Mouse (Mus musculus): ENCODE results near the gene Dcst1. TPM values are rescaled to one million over a fixed set of nuclear protein-coding genes. Genes with fewer than 3 reads are reported as not detected.

Gene Dcst1
- total and polyA plus RNA-seq, 2 experiments from 2014 or later = 0.29 to 0.50 TPM

- no peaks in the 10 kb centered on the region for H3K27me3 ChIP-seq (ENCODE audit: control insufficient read depth, insufficient read depth, low read length)
- peak overlapping the region; percentile 78 for H3K4me3 ChIP-seq (ENCODE audit: low read depth, low read length)
- H3K4me1 ChIP-seq (ENCODE audit: control insufficient read depth, insufficient read depth) = peaks cover 29% of the 10 kb centered on the region
- TF ChIP-seq CTCF (IDR thresholded peaks at IDR 0.05; ENCODE audit: low read depth) = no peak
- no peak for TF ChIP-seq EP300 (IDR thresholded peaks at IDR 0.05; ENCODE audit: low read depth)
- ATAC-seq (ENCODE audit: insufficient read depth, low read depth) = no peak
- H3K9ac ChIP-seq (replicated peaks; ENCODE audit: low read depth, low read length) = peak overlapping the region; percentile 67; the same call in 1 of the 2 replicates
- no peaks in the 10 kb centered on the region for H3K36me3 ChIP-seq (replicated peaks; ENCODE audit: control insufficient read depth, insufficient read depth, low read length)
- DNase-seq (ENCODE audit: low spot score) = no peak
- H3K27ac ChIP-seq (ENCODE audit: low read depth) = peak overlapping the region; percentile 95
- H3K4me2 ChIP-seq (ENCODE audit: low read depth, low read length) = peak overlapping the region; percentile 100
- whole genome bisulfite sequencing = 4% methylated on average over 10 of the region's 10 CpGs
- no peaks in the 10 kb centered on the region for H3K9me3 ChIP-seq (replicated peaks; ENCODE audit: control insufficient read depth, low read length)
Observed at GRCm38 (mm10) chr3:89395419-89395805, 30.4 kb upstream of the Dcst1 start.

GRCm38 (mm10) chr3:89394894-89395256 is 29.8 kb upstream of the Dcst1 start:
- peak overlapping the region; percentile 78 for H3K4me3 ChIP-seq (ENCODE audit: low read depth, low read length)
- no peaks in the 10 kb centered on the region for H3K27me3 ChIP-seq (ENCODE audit: control insufficient read depth, insufficient read depth, low read length)
- H3K4me2 ChIP-seq (ENCODE audit: low read depth, low read length) = peak overlapping the region; percentile 100
- H3K9ac ChIP-seq (replicated peaks; ENCODE audit: low read depth, low read length) = peak overlapping the region; percentile 67
- peak overlapping the region; percentile 95 for H3K27ac ChIP-seq (ENCODE audit: low read depth)
- no peaks in the 10 kb centered on the region for H3K36me3 ChIP-seq (replicated peaks; ENCODE audit: control insufficient read depth, insufficient read depth, low read length)
- DNase-seq (ENCODE audit: low spot score) (peak; percentile 92), ATAC-seq (ENCODE audit: insufficient read depth, low read depth) (peak; percentile 22)
- 1% methylated on average over 12 of the region's 12 CpGs for WGBS
- peaks cover 34% of the 10 kb centered on the region for H3K4me1 ChIP-seq (ENCODE audit: control insufficient read depth, insufficient read depth)
- TF ChIP-seq CTCF (IDR thresholded peaks at IDR 0.05; ENCODE audit: low read depth) = no peak
- TF ChIP-seq EP300 (IDR thresholded peaks at IDR 0.05; ENCODE audit: low read depth) = no peak
- H3K9me3 ChIP-seq (replicated peaks; ENCODE audit: control insufficient read depth, low read length) = no peaks in the 10 kb centered on the region

- H3K9me3 ChIP-seq (replicated peaks; ENCODE audit: control insufficient read depth, low read length) = no peaks in the 10 kb centered on the region
- H3K27me3 ChIP-seq (ENCODE audit: control insufficient read depth, insufficient read depth, low read length) = no peaks in the 10 kb centered on the region
- DNase-seq (ENCODE audit: low spot score) (peak; percentile 65), ATAC-seq (ENCODE audit: insufficient read depth, low read depth) (peak; percentile 57)
- peak within 1 kb of the TSS; percentile 100 for H3K4me2 ChIP-seq (ENCODE audit: low read depth, low read length)
- H3K9ac ChIP-seq (replicated peaks; ENCODE audit: low read depth, low read length) = peak within 1 kb of the TSS; percentile 67
- H3K27ac ChIP-seq (ENCODE audit: low read depth) = peak within 1 kb of the TSS; percentile 95
- H3K4me1 ChIP-seq (ENCODE audit: control insufficient read depth, insufficient read depth) = peaks cover 35% of the 10 kb centered on the region
- H3K36me3 ChIP-seq (replicated peaks; ENCODE audit: control insufficient read depth, insufficient read depth, low read length) = no peaks in the 10 kb centered on the region
- peak within 1 kb of the TSS; percentile 78 for H3K4me3 ChIP-seq (ENCODE audit: low read depth, low read length)
- TF ChIP-seq CTCF (IDR thresholded peaks at IDR 0.05; ENCODE audit: low read depth) (peak; percentile 26), EP300 (IDR thresholded peaks at IDR 0.05; ENCODE audit: low read depth) (no peak)
- WGBS = 1% methylated on average over 39 of the region's 42 CpGs
Observed at GRCm38 (mm10) chr3:89394006-89394893, 29.2 kb upstream of the Dcst1 start, which contains the start of gene Zbtb7b. TSS of gene Zbtb7b (minus strand) at chr3:89394776.

GRCm38 (mm10) chr3:89393605-89394004 is 28.6 kb upstream of the Dcst1 start:
- Histone ChIP-seq H3K4me1 (ENCODE audit: control insufficient read depth, insufficient read depth) (peaks cover 35% of the 10 kb centered on the region), H3K36me3 (replicated peaks; ENCODE audit: control insufficient read depth, insufficient read depth, low read length) (no peaks in the 10 kb centered on the region), H3K4me3 (ENCODE audit: low read depth, low read length) (peak overlapping the region; percentile 78), H3K27ac (ENCODE audit: low read depth) (peak overlapping the region; percentile 95), H3K27me3 (ENCODE audit: control insufficient read depth, insufficient read depth, low read length) (no peaks in the 10 kb centered on the region), H3K4me2 (ENCODE audit: low read depth, low read length) (peak overlapping the region; percentile 100), H3K9ac (replicated peaks; ENCODE audit: low read depth, low read length) (peak overlapping the region; percentile 69), H3K9me3 (replicated peaks; ENCODE audit: control insufficient read depth, low read length) (no peaks in the 10 kb centered on the region)
- peak; percentile 92 for ATAC-seq (ENCODE audit: insufficient read depth, low read depth)
- peak; percentile 99 for DNase-seq (ENCODE audit: low spot score)
- 0% methylated on average over 15 of the region's 15 CpGs for WGBS
- no peak for TF ChIP-seq CTCF (IDR thresholded peaks at IDR 0.05; ENCODE audit: low read depth)
- no peak for TF ChIP-seq EP300 (IDR thresholded peaks at IDR 0.05; ENCODE audit: low read depth)

- Histone ChIP-seq H3K9me3 (replicated peaks; ENCODE audit: control insufficient read depth, low read length) (no peaks in the 10 kb centered on the region), H3K36me3 (replicated peaks; ENCODE audit: control insufficient read depth, insufficient read depth, low read length) (no peaks in the 10 kb centered on the region), H3K27me3 (ENCODE audit: control insufficient read depth, insufficient read depth, low read length) (no peaks in the 10 kb centered on the region), H3K9ac (replicated peaks; ENCODE audit: low read depth, low read length) (peak overlapping the region; percentile 69), H3K27ac (ENCODE audit: low read depth) (peak overlapping the region; percentile 84), H3K4me2 (ENCODE audit: low read depth, low read length) (peak overlapping the region; percentile 100), H3K4me1 (ENCODE audit: control insufficient read depth, insufficient read depth) (peaks cover 39% of the 10 kb centered on the region), H3K4me3 (ENCODE audit: low read depth, low read length) (peak overlapping the region; percentile 78)
- TF ChIP-seq CTCF (IDR thresholded peaks at IDR 0.05; ENCODE audit: low read depth) (no peak), EP300 (IDR thresholded peaks at IDR 0.05; ENCODE audit: low read depth) (no peak)
- under 1% methylated on average over 18 of the region's 24 CpGs for WGBS
- ATAC-seq (ENCODE audit: insufficient read depth, low read depth) (no peak), DNase-seq (ENCODE audit: low spot score) (no peak)
Observed at GRCm38 (mm10) chr3:89392871-89393311, 27.8 kb upstream of the Dcst1 start.

Measured in heart, postnatal 0 days (tissue).